Mouse (Mus musculus) ovary, adult 10 weeks (tissue): ENCODE data around the gene Celf3. TPM values are rescaled to one million over a fixed set of nuclear protein-coding genes. Genes with fewer than 3 reads are reported as not detected.

Source experiments
- polyA plus RNA-seq: library from polyadenylated mRNA; stranded (reverse); fragments of 350-450 nt; fragmentation: Illumina TruSeq; extraction: RNeasy Lipid Tissue Mini Kit (QIAGEN cat#74804); gene quantifications from one replicate; pipeline ENCODE4 v1.2.3, GENCODE M21; 2014

Gene Celf3
- not detected for polyA plus RNA-seq

DNA sequence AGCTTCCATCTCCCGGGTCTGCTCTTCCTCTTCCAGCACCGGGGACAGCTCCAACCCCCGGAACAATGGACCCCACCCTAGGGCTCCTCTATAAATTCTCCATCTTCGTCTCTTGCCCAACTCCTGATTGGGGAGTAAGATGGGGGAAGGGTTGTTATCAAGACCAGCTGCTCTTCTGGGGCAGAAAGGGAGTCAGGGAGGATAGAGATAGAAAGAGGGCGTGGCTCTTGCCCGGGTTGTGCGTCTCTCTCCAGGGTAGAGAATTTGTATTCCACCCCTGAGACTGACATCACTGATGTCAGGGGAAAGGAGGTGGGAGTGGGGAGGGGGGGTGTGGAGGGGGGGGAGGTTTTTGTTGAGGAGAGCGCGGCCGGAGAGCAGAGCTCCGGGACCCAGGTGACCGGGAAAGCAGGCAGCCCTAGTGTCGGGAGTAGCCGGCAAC, at the start of gene Celf3:
Celf3 (plus strand) TSS at position 315 of the 442 bp plus-strand sequence.

DNA sequence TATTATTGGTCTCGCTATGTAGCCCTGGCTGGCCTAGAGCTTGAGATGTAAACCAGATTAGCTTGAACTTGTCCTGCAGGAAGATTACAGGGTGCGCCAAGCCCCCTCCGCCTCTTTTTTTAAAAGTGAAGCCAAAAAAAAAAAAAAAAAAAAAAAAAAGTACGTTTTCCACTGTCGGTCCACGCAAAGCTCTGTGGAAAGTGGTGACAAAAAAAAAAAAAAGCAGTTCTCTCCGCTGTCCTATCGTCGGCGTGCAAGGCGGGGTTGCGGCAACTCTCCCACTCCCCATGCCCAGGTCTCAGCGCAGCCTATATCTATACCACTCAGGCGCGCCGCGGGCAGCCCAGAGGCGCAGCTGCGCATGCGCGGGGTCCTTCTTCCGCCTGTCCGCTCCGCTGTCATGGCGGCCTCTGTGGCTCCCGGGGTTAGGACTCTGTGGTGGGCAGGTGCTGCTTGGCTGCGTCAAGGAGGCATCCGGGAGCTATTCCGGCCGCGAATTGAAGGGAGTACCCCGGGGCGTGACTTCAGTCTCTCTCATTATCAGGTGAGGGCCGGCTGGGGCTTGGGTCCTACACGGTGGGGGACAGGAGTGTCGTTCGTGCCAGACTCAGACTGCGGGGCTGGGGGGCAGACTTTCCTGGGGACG, 35.0 kb upstream of the Celf3 start, which contains the start of gene Mrpl9:
Mrpl9 (plus strand) TSS at position 368 of the 646 bp plus-strand sequence.

DNA sequence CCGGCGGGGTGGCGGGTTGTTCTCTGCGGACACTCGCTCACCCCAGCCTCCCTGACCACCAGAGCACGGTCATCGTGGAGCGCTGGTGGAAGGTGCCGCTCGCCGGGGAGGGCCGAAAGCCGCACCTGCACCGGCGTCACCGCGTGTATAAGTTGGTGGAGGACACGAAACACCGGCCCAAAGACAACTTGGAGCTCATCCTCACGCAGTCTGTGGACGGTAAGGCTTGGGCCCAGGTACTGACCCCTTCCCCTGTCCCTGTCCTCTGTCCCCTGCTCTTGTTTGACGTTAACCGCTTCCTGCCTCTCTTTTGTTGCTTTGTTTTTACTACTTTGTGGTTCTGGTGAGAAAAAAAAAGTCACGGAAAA, 34.5 kb upstream of the Celf3 start, which contains the start of gene Oaz3:
Oaz3 (minus strand) TSS at position 319 of the 368 bp plus-strand sequence.

DNA sequence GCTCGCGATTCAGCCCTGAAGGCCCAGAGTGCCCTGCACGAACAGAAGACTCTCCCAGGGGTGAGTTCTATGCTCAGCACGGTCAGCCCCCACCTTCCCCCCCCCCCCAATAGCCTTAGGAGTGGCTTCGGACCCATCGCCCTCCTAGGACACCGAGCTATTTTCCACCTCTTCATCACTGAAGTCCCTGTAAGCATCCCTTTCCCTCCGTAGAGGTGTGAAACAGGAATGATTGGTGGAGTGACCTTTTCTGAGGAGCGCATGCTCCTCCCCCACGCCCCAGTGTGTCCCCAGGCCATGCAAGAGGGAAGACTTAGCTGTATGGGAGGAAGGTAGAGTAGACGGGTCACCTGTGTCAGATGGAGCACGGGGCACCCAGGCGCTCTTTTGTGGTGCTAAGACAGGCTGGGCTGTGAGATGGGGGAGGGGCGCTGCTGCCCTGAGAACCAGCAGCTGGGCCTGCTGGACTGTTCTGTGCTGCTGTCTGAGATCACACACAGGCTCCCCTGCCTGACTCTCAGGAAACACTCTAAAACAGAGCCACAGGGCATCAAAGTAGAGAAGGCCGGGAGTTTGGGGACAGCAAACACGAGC, 2.3 kb downstream of the Celf3 start, which contains the start of gene Riiad1:
Riiad1 (minus strand) TSS at position 51 of the 594 bp plus-strand sequence.

Other genes starting within 250 kb of the Celf3 start
- gene Gm4778, start 214.3 kb upstream of the Celf3 start, polyA plus RNA-seq = not detected
- gene Them4, start 168.2 kb upstream of the Celf3 start, polyA plus RNA-seq = 18.2 TPM
- gene Them5, start 136.2 kb upstream of the Celf3 start, polyA plus RNA-seq = not detected
- not detected for gene C2cd4d, start 115.9 kb upstream of the Celf3 start, polyA plus RNA-seq
- 4.8 TPM for gene Rorc, start 105.5 kb upstream of the Celf3 start, polyA plus RNA-seq
- not detected for gene Lingo4, start 79.8 kb upstream of the Celf3 start, polyA plus RNA-seq
- gene Tdrkh, start 65.0 kb upstream of the Celf3 start, polyA plus RNA-seq = 8.3 TPM
- 34.6 TPM for gene Mrpl9, start 35.0 kb upstream of the Celf3 start, polyA plus RNA-seq
- not detected for gene Oaz3, start 34.4 kb upstream of the Celf3 start, polyA plus RNA-seq
- gene Riiad1, start 2.0 kb downstream of the Celf3 start, polyA plus RNA-seq = 9.5 TPM
- 69.9 TPM for gene Snx27, start 104.4 kb downstream of the Celf3 start, polyA plus RNA-seq
- gene Gm10972, start 164.8 kb downstream of the Celf3 start, polyA plus RNA-seq = not detected
- 1.9 TPM for gene Tuft1, start 180.6 kb downstream of the Celf3 start, polyA plus RNA-seq
- not detected for gene Selenbp2, start 215.3 kb downstream of the Celf3 start, polyA plus RNA-seq